Mouse (Mus musculus): ENCODE data around the gene 4930519G04Rik. TPM values are rescaled to one million over a fixed set of nuclear protein-coding genes. Genes with fewer than 3 reads are reported as not detected.
A peak's percentile ranks its signal among the peaks of the same experiment; 100 is the strongest.

4930519G04Rik gene
- polyA plus RNA-seq, 1 experiment, result 0.02 TPM

- no peak for TF ChIP-seq TAL1 (IDR thresholded peaks at IDR 0.05; ENCODE audit: low read length)
- TF ChIP-seq GATA1 (IDR thresholded peaks at IDR 0.05; ENCODE audit: low read length), result no peak
- Histone ChIP-seq H3K9me3 (ENCODE audit: control insufficient read depth, low read length) (no peaks in the 10 kb centered on the region), H3K4me1 (ENCODE audit: control insufficient read depth) (peaks cover 75% of the 10 kb centered on the region), H3K36me3 (ENCODE audit: control insufficient read depth) (peaks cover 42% of the 10 kb centered on the region), H3K4me3 (replicated peaks) (no peak overlapping the region), H3K27me3 (ENCODE audit: control insufficient read depth) (no peaks in the 10 kb centered on the region)
Measured at GRCm38 (mm10) chr5:114809181-114809756, 44.2 kb upstream of the 4930519G04Rik start.

DNA sequence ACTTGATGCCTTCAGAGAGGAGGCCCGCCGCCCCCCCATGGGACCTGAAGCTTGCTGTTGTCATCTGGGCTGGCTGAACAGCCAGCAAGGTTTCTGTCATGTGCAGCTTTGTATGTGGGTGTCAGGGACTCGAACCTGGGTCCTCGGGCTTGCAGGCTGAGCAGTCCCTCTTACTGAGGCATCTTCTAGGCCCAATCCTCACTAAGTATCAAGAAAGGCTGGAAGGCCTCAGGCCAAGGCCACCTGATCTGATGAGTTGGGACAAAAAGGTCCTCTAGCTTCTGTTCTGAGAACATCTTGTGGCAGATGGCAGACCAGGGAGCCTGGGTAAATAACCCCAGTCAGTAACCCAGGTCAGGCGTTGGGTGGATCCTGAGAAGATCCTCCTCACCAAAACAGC, 43.6 kb upstream of the 4930519G04Rik start:
- no peak for TF ChIP-seq GATA1 (IDR thresholded peaks at IDR 0.05; ENCODE audit: low read length)
- no peak for TF ChIP-seq TAL1 (IDR thresholded peaks at IDR 0.05; ENCODE audit: low read length)
- peaks cover 75% of the 10 kb centered on the region for H3K4me1 ChIP-seq (ENCODE audit: control insufficient read depth)
- no peak overlapping the region for H3K4me3 ChIP-seq (replicated peaks)

DNA sequence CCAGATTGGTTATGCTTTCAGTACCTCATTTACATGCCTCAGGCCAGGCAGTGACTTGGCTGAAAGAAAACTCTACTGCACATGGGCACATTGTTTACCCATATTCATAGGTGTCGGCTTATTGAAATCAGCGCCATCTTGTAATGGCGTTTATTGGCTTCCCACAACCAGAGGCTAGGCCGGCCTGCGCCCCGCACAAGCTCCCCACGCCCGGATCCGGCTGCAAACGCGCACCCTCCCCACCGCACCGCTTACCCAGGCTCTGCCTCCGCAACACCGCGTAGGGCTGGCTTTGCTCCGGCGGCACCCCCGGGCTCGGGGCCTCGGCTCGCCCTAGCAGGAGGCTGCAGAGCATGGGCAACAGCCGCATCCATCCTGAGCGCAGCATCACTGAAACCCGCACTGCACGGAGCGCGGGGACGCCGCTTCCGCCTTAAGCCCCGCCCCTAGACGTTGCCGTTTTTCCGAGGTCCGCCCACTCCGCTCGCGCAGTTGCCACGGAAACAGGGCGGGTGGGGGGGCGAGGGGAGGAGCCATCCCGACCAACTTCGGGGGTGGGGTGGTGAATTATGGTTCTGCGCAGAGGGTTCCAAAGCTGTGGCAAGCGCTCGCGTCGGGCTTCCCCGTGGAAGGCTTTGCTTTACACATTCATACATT, 39.8 kb upstream of the 4930519G04Rik start:
- Histone ChIP-seq H3K4me3 (replicated peaks) (peak overlapping the region; percentile 85), H3K4me1 (ENCODE audit: control insufficient read depth) (peaks cover 53% of the 10 kb centered on the region), H3K9me3 (ENCODE audit: control insufficient read depth, low read length) (no peaks in the 10 kb centered on the region), H3K27me3 (ENCODE audit: control insufficient read depth) (no peaks in the 10 kb centered on the region), H3K36me3 (ENCODE audit: control insufficient read depth) (peaks cover 9% of the 10 kb centered on the region)
- TF ChIP-seq TAL1 (IDR thresholded peaks at IDR 0.05; ENCODE audit: low read length) (no peak), GATA1 (IDR thresholded peaks at IDR 0.05; ENCODE audit: low read length) (no peak)

More for the DNA sequence above, 43.6 kb upstream of the 4930519G04Rik start:
- no peaks in the 10 kb centered on the region for H3K27me3 ChIP-seq (ENCODE audit: control insufficient read depth)
- H3K36me3 ChIP-seq (ENCODE audit: control insufficient read depth), result peaks cover 37% of the 10 kb centered on the region
- H3K9me3 ChIP-seq (ENCODE audit: control insufficient read depth, low read length), result no peaks in the 10 kb centered on the region

DNA sequence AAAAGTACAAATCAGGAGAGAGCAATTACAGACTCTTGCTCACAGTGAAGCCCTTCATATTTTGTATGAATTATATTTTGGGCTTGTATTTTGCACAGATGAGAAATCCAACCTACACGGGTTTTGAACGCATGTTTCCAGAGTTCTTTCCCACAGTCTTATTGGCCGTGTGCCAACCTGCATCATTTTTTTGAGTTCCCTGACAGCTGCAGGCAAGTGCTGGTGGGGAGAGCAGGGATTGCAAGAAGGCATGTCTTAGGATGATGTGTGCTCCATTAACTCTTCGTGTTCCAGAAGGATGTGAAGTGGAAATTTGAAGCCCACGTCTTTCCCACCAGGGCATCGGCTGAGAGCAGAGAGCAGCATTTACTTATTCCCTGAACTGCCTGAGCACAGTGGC, 36.9 kb upstream of the 4930519G04Rik start:
- TF ChIP-seq TAL1 (IDR thresholded peaks at IDR 0.05; ENCODE audit: low read length) (no peak), GATA1 (IDR thresholded peaks at IDR 0.05; ENCODE audit: low read length) (no peak)
- Histone ChIP-seq H3K9me3 (ENCODE audit: control insufficient read depth, low read length) (peaks cover 3% of the 10 kb centered on the region), H3K4me3 (replicated peaks) (no peak overlapping the region), H3K27me3 (ENCODE audit: control insufficient read depth) (no peaks in the 10 kb centered on the region), H3K36me3 (ENCODE audit: control insufficient read depth) (peaks cover 5% of the 10 kb centered on the region), H3K4me1 (ENCODE audit: control insufficient read depth) (peaks cover 35% of the 10 kb centered on the region)

GRCm38 (mm10) chr5:114818124-114818523, 35.3 kb upstream of the 4930519G04Rik start:
- H3K9me3 ChIP-seq (ENCODE audit: control insufficient read depth, low read length), result peaks cover 5% of the 10 kb centered on the region
- TF ChIP-seq GATA1 (IDR thresholded peaks at IDR 0.05; ENCODE audit: low read length) (no peak), TAL1 (IDR thresholded peaks at IDR 0.05; ENCODE audit: low read length) (no peak)
- no peak overlapping the region for H3K4me3 ChIP-seq (replicated peaks)
- H3K4me1 ChIP-seq (ENCODE audit: control insufficient read depth), result peaks cover 27% of the 10 kb centered on the region
- peaks cover 6% of the 10 kb centered on the region for H3K36me3 ChIP-seq (ENCODE audit: control insufficient read depth)
- H3K27me3 ChIP-seq (ENCODE audit: control insufficient read depth), result no peaks in the 10 kb centered on the region

DNA sequence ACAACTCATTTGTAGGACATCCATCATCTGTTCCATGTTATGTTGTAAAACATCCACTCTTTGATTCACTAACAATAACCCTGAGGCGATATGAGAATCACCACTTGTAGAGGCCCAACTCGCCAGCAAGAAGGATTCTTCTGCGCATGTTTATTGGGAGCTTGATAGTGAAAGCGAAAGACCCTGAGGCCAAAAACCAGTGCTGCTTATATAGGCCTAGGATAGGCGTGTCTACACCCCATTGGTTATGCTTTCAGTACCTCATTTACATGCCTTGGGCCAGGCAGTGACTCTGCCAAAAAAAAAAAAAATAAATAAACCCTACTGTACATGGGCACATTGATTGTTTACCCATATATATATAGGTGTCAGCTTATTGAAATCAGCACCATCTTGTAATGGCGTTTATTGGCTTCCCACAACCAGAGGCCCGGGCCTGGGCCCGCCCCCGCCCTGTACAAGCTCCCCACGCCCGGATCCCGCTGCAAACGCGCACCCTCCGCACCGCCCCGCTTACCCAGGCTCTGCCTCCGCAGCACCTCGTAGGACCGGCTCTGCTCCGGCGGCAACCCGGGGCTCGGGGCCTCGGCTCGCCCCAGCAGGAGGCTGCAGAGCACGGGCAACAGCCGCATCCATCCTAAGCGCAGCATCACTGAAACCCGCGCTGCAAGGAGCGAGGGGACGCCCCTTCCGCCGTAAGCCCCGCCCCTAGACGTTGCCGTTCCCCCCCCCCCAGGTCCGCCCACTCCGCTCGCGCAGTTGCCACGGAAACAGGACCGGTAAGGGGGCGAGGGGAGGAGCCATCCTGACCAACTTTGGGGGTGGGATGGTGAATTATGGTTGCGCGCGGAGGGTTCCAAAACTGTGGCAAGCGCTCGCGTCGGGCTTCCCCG, 30.4 kb upstream of the 4930519G04Rik start, which contains the start of gene 1500011B03Rik:
Gene 1500011B03Rik, minus strand, starts transcription at position 673 of the 893 bp plus-strand sequence.
- Histone ChIP-seq H3K4me3 (replicated peaks) (peak within 1 kb of the TSS; percentile 79), H3K36me3 (ENCODE audit: control insufficient read depth) (peaks cover 6% of the 10 kb centered on the region), H3K27me3 (ENCODE audit: control insufficient read depth) (peaks cover 4% of the 10 kb centered on the region)

DNA sequence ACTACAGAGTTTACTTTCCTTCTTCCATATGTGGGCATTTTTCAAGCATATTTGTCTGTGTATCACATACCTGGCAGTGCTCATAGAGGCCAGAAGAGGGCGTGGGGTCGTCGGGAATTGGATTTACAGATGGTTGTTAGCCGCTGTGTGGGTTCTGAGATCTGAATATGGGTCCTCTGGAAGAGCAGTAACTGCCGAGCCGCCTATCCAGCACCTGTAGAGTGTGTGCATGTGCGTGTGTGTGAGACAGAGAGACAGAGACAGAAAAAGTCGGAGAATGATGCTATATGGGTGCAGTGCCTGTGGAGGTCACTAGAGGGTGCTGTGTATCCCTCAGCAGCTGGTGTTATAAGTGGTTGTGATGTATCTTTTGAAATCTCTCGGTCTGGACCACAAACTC, 29.3 kb upstream of the 4930519G04Rik start:
- peaks cover 29% of the 10 kb centered on the region for H3K4me1 ChIP-seq (ENCODE audit: control insufficient read depth)
- TF ChIP-seq TAL1 (IDR thresholded peaks at IDR 0.05; ENCODE audit: low read length) (no peak), GATA1 (IDR thresholded peaks at IDR 0.05; ENCODE audit: low read length) (no peak)
- H3K9me3 ChIP-seq (ENCODE audit: control insufficient read depth, low read length), result peaks cover 5% of the 10 kb centered on the region
- peaks cover 6% of the 10 kb centered on the region for H3K36me3 ChIP-seq (ENCODE audit: control insufficient read depth)
- peak overlapping the region; percentile 55 for H3K4me3 ChIP-seq (replicated peaks)
- peaks cover 7% of the 10 kb centered on the region for H3K27me3 ChIP-seq (ENCODE audit: control insufficient read depth)

More for the DNA sequence above, 30.4 kb upstream of the 4930519G04Rik start, which contains the start of gene 1500011B03Rik:
- peaks cover 5% of the 10 kb centered on the region for H3K9me3 ChIP-seq (ENCODE audit: control insufficient read depth, low read length)
- H3K4me1 ChIP-seq (ENCODE audit: control insufficient read depth), result peaks cover 37% of the 10 kb centered on the region
- TF ChIP-seq TAL1 (IDR thresholded peaks at IDR 0.05; ENCODE audit: low read length) (no peak), GATA1 (IDR thresholded peaks at IDR 0.05; ENCODE audit: low read length) (no peak)

DNA sequence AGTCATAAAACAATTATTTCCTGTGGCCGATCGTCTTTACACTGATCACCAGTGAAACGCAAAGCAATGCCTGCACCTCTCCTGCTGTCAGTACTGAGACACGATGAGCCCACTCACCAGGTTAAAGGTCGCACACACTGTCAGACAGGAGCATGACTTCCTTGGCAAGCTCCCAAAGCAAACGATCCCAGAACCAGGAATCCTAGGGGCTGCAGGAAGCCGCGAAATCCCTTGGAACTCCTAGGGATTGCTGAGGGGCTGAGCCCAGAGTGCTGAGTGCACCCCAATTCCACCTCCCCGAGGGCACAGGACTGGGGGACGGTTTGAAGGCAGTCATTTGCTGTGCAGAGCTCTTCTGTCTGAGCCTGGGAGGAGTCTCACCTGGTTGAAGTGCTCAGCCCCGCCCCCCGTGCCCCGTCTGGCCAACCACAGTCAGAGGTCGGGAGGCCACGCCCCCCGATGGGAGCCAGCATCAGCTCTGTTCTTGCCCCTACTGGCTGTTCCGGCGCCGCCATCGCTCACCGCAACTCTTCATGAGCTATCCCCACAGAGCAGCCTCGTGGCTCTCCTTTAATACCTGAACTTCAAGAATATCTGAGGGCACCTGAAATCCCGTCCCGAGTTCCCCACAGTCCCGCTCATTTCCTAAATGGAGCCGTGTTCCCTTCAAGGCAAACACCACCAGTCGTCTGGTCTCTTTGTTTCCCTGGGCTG, 27.3 kb upstream of the 4930519G04Rik start:
- Histone ChIP-seq H3K4me3 (replicated peaks) (peak overlapping the region; percentile 65), H3K9me3 (ENCODE audit: control insufficient read depth, low read length) (peaks cover 5% of the 10 kb centered on the region), H3K36me3 (ENCODE audit: control insufficient read depth) (peaks cover 3% of the 10 kb centered on the region), H3K27me3 (ENCODE audit: control insufficient read depth) (peaks cover 7% of the 10 kb centered on the region), H3K4me1 (ENCODE audit: control insufficient read depth) (peaks cover 29% of the 10 kb centered on the region)
- TF ChIP-seq TAL1 (IDR thresholded peaks at IDR 0.05; ENCODE audit: low read length) (no peak), GATA1 (IDR thresholded peaks at IDR 0.05; ENCODE audit: low read length) (no peak)

Measured in erythroblast, embryonic 14.5 days (primary cell).